27 mouse cellular contexts compared by ENCODE assay signal in genomic region chr6:66951726-66952418, GRCm38 (mm10). TPM values are rescaled to one million over a fixed set of nuclear protein-coding genes. Genes with fewer than 3 reads are reported as not detected.
DNase-seq lines count a peak whose midpoint lies in the region; ATAC-seq and TF ChIP-seq lines count a peak whose summit lies in the region.
"Had no signal": no experiment of that assay in that cellular context is flagged by ENCODE, and none has a peak within 500 bp of the region (broad histone marks: within the 10 kb centered on the region; RNA-seq: fewer than 3 reads in every experiment).

No protein-coding gene starts in this region.

- TF ChIP-seq CTCF in MEL (IDR thresholded peaks at IDR 0.05 in 2 of 3, conservative IDR thresholded peaks at IDR 0.05 in 1 of 3; ENCODE audit: control insufficient read depth in 1 of 3, insufficient read depth in 1 of 3, low read depth in 2 of 3, low read length in 3 of 3, poor library complexity in 1 of 3, severe bottlenecking in 1 of 3), result no peak

- TF ChIP-seq EP300 in MEL (IDR thresholded peaks at IDR 0.05; ENCODE audit: low read depth in 1 of 2, low read length in 2 of 2), result peak; percentile 30 to 42; a peak in 2 of 4 replicates

- TF ChIP-seq RAD21 in MEL (IDR thresholded peaks at IDR 0.05; ENCODE audit: low read depth, low read length), result no peak

- DNase-seq in heart, embryonic 10.5 days (ENCODE audit: low spot score), result peak; percentile 35
- no peak for DNase-seq in heart, postnatal 14 days
- peak; percentile 85 for DNase-seq in MEL (ENCODE audit: low read depth, low spot score)
- DNase-seq in kidney, postnatal 25 days, result no peak
- no peak for DNase-seq in left cerebral cortex, postnatal 36 days (ENCODE audit: low spot score in 2 of 2)
- DNase-seq: adrenal gland, adult 2 months; cerebellum, adult 18-20 months; cerebellum, postnatal 14 days; heart, postnatal 10 days; kidney, adult 11 months; kidney, postnatal 4 days; layer of hippocampus, adult 9-11 months; lung, embryonic 14.5 days; lung, postnatal 4 days; thymus, postnatal 36 days had no signal

- TF ChIP-seq POLR2A in MEL (IDR thresholded peaks at IDR 0.05; ENCODE audit: control insufficient read depth in 1 of 2, insufficient read depth in 1 of 2, low read depth in 1 of 2, low read length in 2 of 2, poor library complexity in 1 of 2), result peak in 1 of 2 experiments; percentile 58; a peak in 2 of 4 replicates

- H3K27me3 ChIP-seq in heart, embryonic 10.5 days (ENCODE audit: insufficient read depth, poor library complexity, severe bottlenecking), result no peaks in the 10 kb centered on the region
- H3K27me3 ChIP-seq in MEL (ENCODE audit: control insufficient read depth in 1 of 2, insufficient read depth in 2 of 2, low read length in 2 of 2), result no peaks in the 10 kb centered on the region
- H3K27me3 ChIP-seq: embryonic facial prominence, embryonic 13.5 days; forebrain, embryonic 12.5 days; heart, embryonic 12.5 days; hindbrain, embryonic 13.5 days; kidney, embryonic 15.5 days; midbrain, embryonic 13.5 days; Patski had no signal

- peaks cover 19% of the 10 kb centered on the region for H3K4me1 ChIP-seq in heart, embryonic 10.5 days
- H3K4me1 ChIP-seq in MEL (ENCODE audit: control insufficient read depth in 1 of 2, insufficient read depth in 2 of 2, low read length in 2 of 2), result peaks cover 32 to 60% of the 10 kb centered on the region in 2 experiments
- H3K4me1 ChIP-seq: embryonic facial prominence, embryonic 13.5 days; forebrain, embryonic 12.5 days; hindbrain, embryonic 13.5 days had no signal

- no peak overlapping the region for H3K27ac ChIP-seq in heart, embryonic 10.5 days
- H3K27ac ChIP-seq in MEL (ENCODE audit: control insufficient read depth, low read depth, low read length), result peak overlapping the region; percentile 99
- H3K27ac ChIP-seq: embryonic facial prominence, embryonic 13.5 days; forebrain, embryonic 12.5 days; hindbrain, embryonic 13.5 days; kidney, embryonic 15.5 days; midbrain, embryonic 13.5 days; stomach, postnatal 0 days had no signal

- peak; percentile 24 to 46; a peak in 3 of 4 replicates for ATAC-seq in hematopoietic stem cell, adult 5-6 weeks (replicated peaks in 1 of 2; ENCODE audit: insufficient read depth in 1 of 2, low FRiP score in 2 of 2, low TSS enrichment in 1 of 2, low read depth in 1 of 2, poor library complexity in 2 of 2, severe bottlenecking in 2 of 2)
- ATAC-seq in megakaryocyte progenitor cell, adult 5-6 weeks (replicated peaks; ENCODE audit: poor library complexity), result peak; percentile 35
- ATAC-seq: CD4-positive, CD25-positive, alpha-beta regulatory T cell, adult 4 months; midbrain, embryonic 13.5 days; Patski had no signal

- WGBS in heart, embryonic 10.5 days, result 66% methylated on average over 5 of the region's 5 CpGs

- no peaks in the 10 kb centered on the region for H3K36me3 ChIP-seq in heart, embryonic 10.5 days
- H3K36me3 ChIP-seq in MEL (ENCODE audit: control insufficient read depth in 1 of 2, insufficient read depth in 2 of 2, low read length in 2 of 2), result peaks cover 0 to 68% of the 10 kb centered on the region in 2 experiments; a peak in 2 of 4 replicates
- H3K36me3 ChIP-seq: embryonic facial prominence, embryonic 13.5 days; forebrain, embryonic 12.5 days; heart, embryonic 12.5 days; hindbrain, embryonic 13.5 days; kidney, embryonic 15.5 days; midbrain, embryonic 13.5 days had no signal

- no peaks in the 10 kb centered on the region for H3K9me3 ChIP-seq in heart, embryonic 10.5 days
- no peaks in the 10 kb centered on the region for H3K9me3 ChIP-seq in MEL (replicated peaks; ENCODE audit: insufficient read depth, low read length)
- H3K9me3 ChIP-seq: embryonic facial prominence, embryonic 13.5 days; forebrain, embryonic 12.5 days; heart, embryonic 12.5 days; hindbrain, embryonic 13.5 days; kidney, embryonic 15.5 days; midbrain, embryonic 13.5 days had no signal

- H3K9ac ChIP-seq in MEL (ENCODE audit: control insufficient read depth, low read depth, low read length, poor library complexity, severe bottlenecking), result peak overlapping the region; percentile 61
- H3K9ac ChIP-seq: embryonic facial prominence, embryonic 13.5 days; forebrain, embryonic 12.5 days; heart, embryonic 12.5 days; hindbrain, embryonic 13.5 days; kidney, embryonic 15.5 days; lung, embryonic 14.5 days; midbrain, embryonic 13.5 days had no signal

- H3K79me2 ChIP-seq in MEL (ENCODE audit: control insufficient read depth, insufficient read depth, low read length, poor library complexity), result no peaks in the 10 kb centered on the region; the same call in 1 of the 2 replicates

- intact Hi-C loops in heart, postnatal 14 days (cut with DNase I), result no loop called here
- intact Hi-C loops in left cerebral cortex, postnatal 36 days (cut with DNase I), result no loop called here

- no peak overlapping the region for H3K4me3 ChIP-seq in heart, embryonic 10.5 days
- peak overlapping the region in 1 of 2 experiments; percentile 28; a peak in 2 of 4 replicates for H3K4me3 ChIP-seq in MEL (ENCODE audit: control insufficient read depth in 1 of 2, insufficient read depth in 1 of 2, low read depth in 2 of 2, low read length in 2 of 2)
- H3K4me3 ChIP-seq: embryonic facial prominence, embryonic 13.5 days; erythroblast, embryonic 14.5 days; forebrain, embryonic 12.5 days; heart, embryonic 12.5 days; hindbrain, embryonic 13.5 days; kidney, embryonic 15.5 days; midbrain, embryonic 13.5 days had no signal

TF ChIP-seq in MEL, 35 proteins besides CTCF, POLR2A, EP300 and RAD21 (continues in another document):
- TF ChIP-seq SIN3A (IDR thresholded peaks at IDR 0.05; ENCODE audit: low read length), result peak; percentile 48; the same call in 1 of the 2 replicates
- TF ChIP-seq NELFE (IDR thresholded peaks at IDR 0.05; ENCODE audit: low read depth, low read length), result no peak
- TF ChIP-seq TBP (IDR thresholded peaks at IDR 0.05; ENCODE audit: low read depth, low read length), result no peak; the same call in 1 of the 2 replicates
- TF ChIP-seq UBTF (IDR thresholded peaks at IDR 0.05; ENCODE audit: borderline replicate concordance, insufficient read depth, low read depth, low read length), result no peak
- TF ChIP-seq MXI1 (IDR thresholded peaks at IDR 0.05; ENCODE audit: low read depth, low read length), result no peak
- no peak for TF ChIP-seq MAX (IDR thresholded peaks at IDR 0.05; ENCODE audit: low read length)
- no peak for TF ChIP-seq POLR2AphosphoS2 (IDR thresholded peaks at IDR 0.05; ENCODE audit: low read length)
- no peak for TF ChIP-seq USF2 (IDR thresholded peaks at IDR 0.05; ENCODE audit: borderline replicate concordance in 1 of 2, insufficient read depth in 1 of 2, low read depth in 1 of 2, low read length in 2 of 2)
- TF ChIP-seq ETS1 (IDR thresholded peaks at IDR 0.05; ENCODE audit: low read depth, low read length), result peak; percentile 74
- peak; percentile 37; the same call in 1 of the 2 replicates for TF ChIP-seq MYB (IDR thresholded peaks at IDR 0.05; ENCODE audit: low read depth, low read length)
- TF ChIP-seq HCFC1 (IDR thresholded peaks at IDR 0.05; ENCODE audit: low read depth, low read length), result 0 out of 2 replicates have a peak, but pooled peaks have one; percentile 20
- no peak for TF ChIP-seq ZC3H11A (IDR thresholded peaks at IDR 0.05; ENCODE audit: low read depth, low read length)
- TF ChIP-seq GATA1 (IDR thresholded peaks at IDR 0.05; ENCODE audit: low read depth, low read length), result peak; percentile 56; the same call in 1 of the 2 replicates
- peak; percentile 56; the same call in 1 of the 2 replicates for TF ChIP-seq MYC (IDR thresholded peaks at IDR 0.05; ENCODE audit: low read depth, low read length)
- TF ChIP-seq CHD1 (IDR thresholded peaks at IDR 0.05; ENCODE audit: low read depth, low read length), result no peak
- no peak for TF ChIP-seq RCOR1 (IDR thresholded peaks at IDR 0.05; ENCODE audit: low read depth, low read length)
- peak; percentile 83; the same call in 1 of the 2 replicates for TF ChIP-seq BHLHE40 (IDR thresholded peaks at IDR 0.05; ENCODE audit: borderline replicate concordance, low read depth, low read length)
- TF ChIP-seq MAFK (IDR thresholded peaks at IDR 0.05; ENCODE audit: borderline replicate concordance, low read depth, low read length), result no peak
- no peak for TF ChIP-seq SMC3 (IDR thresholded peaks at IDR 0.05; ENCODE audit: low read depth, low read length)
- no peak for TF ChIP-seq TCF12 (IDR thresholded peaks at IDR 0.05; ENCODE audit: low read depth, low read length)
- TF ChIP-seq TAL1 (IDR thresholded peaks at IDR 0.05; ENCODE audit: low read length), result 0 out of 2 replicates have a peak, but pooled peaks have one; percentile 4
- TF ChIP-seq ZKSCAN1 (IDR thresholded peaks at IDR 0.05; ENCODE audit: low read depth, low read length), result no peak
- TF ChIP-seq USF1 (IDR thresholded peaks at IDR 0.05; ENCODE audit: low read depth, low read length), result no peak
- TF ChIP-seq MAZ (IDR thresholded peaks at IDR 0.05; ENCODE audit: low read depth, low read length), result no peak
- TF ChIP-seq ZNF384 (IDR thresholded peaks at IDR 0.05; ENCODE audit: low read depth, low read length), result no peak
- no peak for TF ChIP-seq JUND (IDR thresholded peaks at IDR 0.05; ENCODE audit: low read depth, low read length)
- TF ChIP-seq CHD2 (IDR thresholded peaks at IDR 0.05; ENCODE audit: low read length), result no peak
- TF ChIP-seq ELF1 (IDR thresholded peaks at IDR 0.05; ENCODE audit: low read depth, low read length), result peak; percentile 66
- no peak for TF ChIP-seq NRF1 (IDR thresholded peaks at IDR 0.05; ENCODE audit: insufficient read depth, low read depth, low read length, poor library complexity, severe bottlenecking)
- TF ChIP-seq E2F4 (IDR thresholded peaks at IDR 0.05; ENCODE audit: borderline replicate concordance, low read depth, low read length), result no peak
- TF ChIP-seq GABPA (IDR thresholded peaks at IDR 0.05; ENCODE audit: low read depth, low read length), result no peak
- no peak for TF ChIP-seq MEF2A (IDR thresholded peaks at IDR 0.05; ENCODE audit: extremely low read depth, insufficient replicate concordance, low read depth, low read length, poor library complexity, severe bottlenecking)
- TF ChIP-seq ZMIZ1 (IDR thresholded peaks at IDR 0.05; ENCODE audit: low read depth, low read length), result no peak

RNA-seq across cellular contexts. Expression of gene Gng12, which starts 55.7 kb away (rescaled TPM):
- 60.0 and 60.9 TPM in 2 replicates for polyA plus RNA-seq in heart, embryonic 10.5 days (2016; fragmentation: Nextera tagmentation; extraction: Ambion mirVana)
- total RNA-seq in heart, postnatal 14 days (2021), result 10 to 100 TPM; 49.7 to 52.0 TPM
- total RNA-seq in MEL (2012; rRNA removed), result 13.1 and 16.8 TPM in 2 replicates
- 10 to 100 TPM in 1 of 2 experiments, not detected in 1; 44.0 TPM for polyA plus RNA-seq in MEL (2012; ENCODE audit: insufficient read depth in 1 of 2, insufficient read length in 2 of 2, low read depth in 1 of 2, low replicate concordance in 2 of 2, missing spikeins in 1 of 2)
- total RNA-seq in hematopoietic stem cell, adult 5-6 weeks (2017), result 50.3 and 83.1 TPM in 2 replicates
- 190 and 214 TPM in 2 replicates for total RNA-seq in megakaryocyte progenitor cell, adult 5-6 weeks (2015)
- total RNA-seq in megakaryocyte progenitor cell, adult 5-6 weeks (2017), result 115 and 154 TPM in 2 replicates
- total RNA-seq in left cerebral cortex, postnatal 36 days (2021), result 10 to 100 TPM; 55.8 to 69.6 TPM

Comparison
In these comparisons a context has a peak if more than half of its experiments do, and no peak if none do; other contexts are left out.
1. DNase-seq: peak in heart, embryonic 10.5 days (single experiment) and MEL (single experiment); none in heart, postnatal 14 days (0 of 2), kidney, postnatal 25 days (0 of 2) and left cerebral cortex, postnatal 36 days (0 of 2).